Mouse (Mus musculus) liver, postnatal 0 days (tissue): ENCODE data around the gene Psrc1.

Source experiments
- CTCF ChIP-seq: sonication (generic); IDR thresholded peaks from 2 replicates; pipeline ENCODE4 v1.5.1; 2016; ENCODE audit warnings: antibody characterized with exemption, low read depth
- EP300 ChIP-seq: IDR thresholded peaks from 2 replicates; pipeline ENCODE4 v1.6.1; 2016; ENCODE audit warnings: antibody characterized with exemption, low read depth, mild to moderate bottlenecking

DNA sequence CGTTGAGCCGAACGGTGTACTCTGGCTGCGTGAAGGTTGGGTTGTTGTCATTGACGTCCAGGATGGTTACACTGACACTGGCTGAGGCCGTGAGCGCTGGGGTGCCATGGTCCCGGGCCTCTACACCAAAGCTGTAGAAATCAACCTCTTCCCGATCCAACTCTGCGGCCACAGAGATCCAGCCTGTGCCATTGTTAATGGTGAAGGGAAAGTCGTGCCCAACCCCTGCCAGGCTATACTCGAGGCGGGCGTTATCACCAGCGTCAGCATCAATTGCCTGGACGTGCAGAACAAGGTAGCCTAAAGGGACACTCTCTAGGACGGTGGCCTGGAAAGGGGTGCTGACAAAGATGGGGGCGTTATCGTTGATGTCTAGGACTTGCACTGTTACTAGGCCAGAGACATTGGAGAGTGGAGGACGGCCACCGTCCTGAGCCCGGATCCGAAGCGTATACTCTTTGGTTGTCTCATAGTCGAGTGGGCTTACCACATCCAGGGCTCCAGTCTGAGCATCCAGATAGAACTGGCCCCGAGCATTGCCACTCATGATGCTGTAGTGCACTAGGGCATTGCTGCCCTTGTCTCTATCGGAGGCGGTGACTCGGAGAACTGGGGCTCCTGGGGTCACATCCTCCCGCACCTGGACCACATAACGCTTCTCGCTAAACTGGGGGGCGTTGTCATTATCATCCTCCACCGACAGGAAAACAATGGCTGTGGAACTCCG is 30.2 kb downstream of the Psrc1 start:
- no peak for TF ChIP-seq CTCF
- TF ChIP-seq EP300 = no peak
